Mouse (Mus musculus): ENCODE data around the gene Pard3. TPM values are rescaled to one million over a fixed set of nuclear protein-coding genes. Genes with fewer than 3 reads are reported as not detected.

Pard3 gene
- total and polyA plus RNA-seq, 3 experiments: 0.51 to 1.3 (median 0.94) TPM

- H3K4me2 ChIP-seq (ENCODE audit: insufficient read depth, low read depth, poor library complexity, severe bottlenecking): no peak overlapping the region
- no peak overlapping the region for H3K27ac ChIP-seq (ENCODE audit: insufficient read depth, low read depth)
- no peak overlapping the region for H3K4me3 ChIP-seq (replicated peaks in 1 of 3; ENCODE audit: low read depth in 2 of 3, low read length in 2 of 3, poor library complexity in 1 of 3)
- no peak for DNase-seq (ENCODE audit: extremely low read depth)
- no peaks in the 10 kb centered on the region for H3K4me1 ChIP-seq (ENCODE audit: control insufficient read depth in 1 of 2, insufficient read depth in 2 of 2)
- H3K27me3 ChIP-seq (replicated peaks): no peaks in the 10 kb centered on the region
- no peaks in the 10 kb centered on the region for H3K36me3 ChIP-seq (replicated peaks in 1 of 2; ENCODE audit: control insufficient read depth in 1 of 2, insufficient read depth in 1 of 2, low read length in 1 of 2)
- in situ Hi-C loops (cut with MboI; ENCODE audit: low pct_ligation_motif_present, low pct_unique_long_range_greater_than_20kb, low sequenced_read_pairs): no loop called here
- peaks cover 8% of the 10 kb centered on the region for H3K9me3 ChIP-seq (replicated peaks; ENCODE audit: low read length)
- no peak overlapping the region for H3K9ac ChIP-seq (ENCODE audit: insufficient read depth, low read depth)
- no peak for TF ChIP-seq ELF1 (IDR thresholded peaks at IDR 0.05; ENCODE audit: low read depth, low read length)
- no peak for TF ChIP-seq CHD1 (IDR thresholded peaks at IDR 0.05; ENCODE audit: low read depth, low read length)
- no peak for TF ChIP-seq POLR2AphosphoS2 (IDR thresholded peaks at IDR 0.05; ENCODE audit: low read depth, low read length)
- TF ChIP-seq CTCF (conservative IDR thresholded peaks at IDR 0.05 in 1 of 2, IDR thresholded peaks at IDR 0.05 in 1 of 2; ENCODE audit: low read depth in 2 of 2, low read length in 2 of 2): no peak
- TF ChIP-seq MYC (IDR thresholded peaks at IDR 0.05; ENCODE audit: low read depth, low read length): no peak
- no peak for TF ChIP-seq ZC3H11A (IDR thresholded peaks at IDR 0.05; ENCODE audit: low read depth, low read length)
- TF ChIP-seq TBP (conservative IDR thresholded peaks at IDR 0.05; ENCODE audit: low read depth, low read length): no peak
- no peak for TF ChIP-seq IRF4 (IDR thresholded peaks at IDR 0.05; ENCODE audit: low read depth, low read length)
- TF ChIP-seq USF1 (IDR thresholded peaks at IDR 0.05; ENCODE audit: low read depth, low read length): no peak
- no peak for TF ChIP-seq PAX5 (IDR thresholded peaks at IDR 0.05; ENCODE audit: low read length)
- no peak for TF ChIP-seq MAZ (IDR thresholded peaks at IDR 0.05; ENCODE audit: low read depth, low read length)
- no peaks in the 10 kb centered on the region for H3K79me2 ChIP-seq (replicated peaks; ENCODE audit: control insufficient read depth, extremely low read depth, insufficient read depth, poor library complexity, severe bottlenecking)
- dilution Hi-C loops (cut with MboI; ENCODE audit: extremely low pct_ligation_motif_present, extremely low pct_unique_long_range_greater_than_20kb, low sequenced_read_pairs): no loop called here
Observed at GRCm38 (mm10) chr8:127064361-127065112, 844 bp downstream of the Pard3 start.

GRCm38 (mm10) chr8:127065113-127065473 is 1.4 kb downstream of the Pard3 start:
- Histone ChIP-seq H3K9ac (ENCODE audit: insufficient read depth, low read depth) (no peak overlapping the region), H3K27ac (ENCODE audit: insufficient read depth, low read depth) (no peak overlapping the region), H3K36me3 (replicated peaks in 1 of 2; ENCODE audit: control insufficient read depth in 1 of 2, insufficient read depth in 1 of 2, low read length in 1 of 2) (no peaks in the 10 kb centered on the region), H3K9me3 (replicated peaks; ENCODE audit: low read length) (peaks cover 8% of the 10 kb centered on the region), H3K27me3 (replicated peaks) (no peaks in the 10 kb centered on the region), H3K79me2 (replicated peaks; ENCODE audit: control insufficient read depth, extremely low read depth, insufficient read depth, poor library complexity, severe bottlenecking) (no peaks in the 10 kb centered on the region), H3K4me1 (ENCODE audit: control insufficient read depth in 1 of 2, insufficient read depth in 2 of 2) (no peaks in the 10 kb centered on the region), H3K4me2 (ENCODE audit: insufficient read depth, low read depth, poor library complexity, severe bottlenecking) (no peak overlapping the region), H3K4me3 (replicated peaks in 1 of 3; ENCODE audit: low read depth in 2 of 3, low read length in 2 of 3, poor library complexity in 1 of 3) (no peak overlapping the region)
- dilution Hi-C loops (cut with MboI; ENCODE audit: extremely low pct_ligation_motif_present, extremely low pct_unique_long_range_greater_than_20kb, low sequenced_read_pairs): no loop called here
- in situ Hi-C loops (cut with MboI; ENCODE audit: low pct_ligation_motif_present, low pct_unique_long_range_greater_than_20kb, low sequenced_read_pairs): no loop called here
- DNase-seq (ENCODE audit: extremely low read depth): no peak
- TF ChIP-seq USF2 (conservative IDR thresholded peaks at IDR 0.05; ENCODE audit: low read depth, low read length) (no peak), POLR2AphosphoS2 (IDR thresholded peaks at IDR 0.05; ENCODE audit: low read depth, low read length) (no peak), ZNF384 (IDR thresholded peaks at IDR 0.05; ENCODE audit: low read depth, low read length) (no peak), HCFC1 (IDR thresholded peaks at IDR 0.05; ENCODE audit: low read depth, low read length) (no peak), ZKSCAN1 (IDR thresholded peaks at IDR 0.05; ENCODE audit: borderline replicate concordance, low read depth, low read length) (no peak), ZMIZ1 (IDR thresholded peaks at IDR 0.05; ENCODE audit: low read depth, low read length) (no peak), USF1 (IDR thresholded peaks at IDR 0.05; ENCODE audit: low read depth, low read length) (no peak), CHD2 (IDR thresholded peaks at IDR 0.05; ENCODE audit: low read length) (no peak), ETS1 (conservative IDR thresholded peaks at IDR 0.05; ENCODE audit: low read depth, low read length) (no peak), SIN3A (IDR thresholded peaks at IDR 0.05; ENCODE audit: low read length) (no peak), UBTF (IDR thresholded peaks at IDR 0.05; ENCODE audit: low read depth, low read length) (no peak)
